Mouse (Mus musculus): Measurements from ENCODE around the gene Olfr597.
"Not testable (repeated sequence)": the region's sequence is repeated elsewhere in the genome, so short reads cannot be mapped to it uniquely, and the experiment has no call there.

Gene Olfr597

GRCm38 (mm10) chr7:103316015-103316414 lies at the start of gene Olfr597:
Olfr597 (plus strand) TSS chr7:103316315.
- not testable (repeated sequence) for DNase-seq (ENCODE audit: low read depth)

GRCm38 (mm10) chr7:103305348-103305747 lies 10.8 kb upstream of the Olfr597 start, which contains the start of gene Olfr596:
Olfr596 (plus strand) TSS chr7:103305648.
- not testable (repeated sequence) for DNase-seq (ENCODE audit: low read depth)

GRCm38 (mm10) chr7:103323268-103323667 lies 7.2 kb downstream of the Olfr597 start, which contains the start of gene Olfr598:
Olfr598 (plus strand) TSS chr7:103323568.
- DNase-seq (ENCODE audit: low read depth) = no peak

- DNase-seq (ENCODE audit: low read depth) = no peak
These were observed 19.5 kb downstream of the Olfr597 start, which contains the start of gene Olfr599 for GRCm38 (mm10) chr7:103335617-103336016. Olfr599 (plus strand) TSS chr7:103335917.

GRCm38 (mm10) chr7:103349569-103349968 lies 33.5 kb downstream of the Olfr597 start, which contains the start of gene Olfr600:
Olfr600 (minus strand) TSS chr7:103349669.
- no peak for DNase-seq (ENCODE audit: low read depth)

GRCm38 (mm10) chr7:103362555-103362954 lies 46.4 kb downstream of the Olfr597 start, which contains the start of gene Olfr601:
Olfr601 (minus strand) TSS chr7:103362655.
- DNase-seq (ENCODE audit: low read depth) = no peak
